Mouse (Mus musculus): ENCODE results near the gene Elobl.

Elobl gene

GRCm38 (mm10) chr11:88988956-88989355 lies 22.2 kb upstream of the Elobl start:
- no peak for DNase-seq (ENCODE audit: low read depth, low spot score)

- DNase-seq (ENCODE audit: low read depth, low spot score) = no peak
Measured at GRCm38 (mm10) chr11:88986616-88987015, 19.9 kb upstream of the Elobl start.

- no peak for DNase-seq (ENCODE audit: low read depth, low spot score)
Measured at GRCm38 (mm10) chr11:88981337-88981736, 14.6 kb upstream of the Elobl start.

GRCm38 (mm10) chr11:88977188-88977587 lies 10.5 kb upstream of the Elobl start:
- no peak for DNase-seq (ENCODE audit: low read depth, low spot score)

- DNase-seq (ENCODE audit: low read depth, low spot score) = peak; percentile 56
Measured at GRCm38 (mm10) chr11:88976320-88976719, 9.6 kb upstream of the Elobl start.

GRCm38 (mm10) chr11:88973776-88974701 lies 7.3 kb upstream of the Elobl start:
- DNase-seq (ENCODE audit: low read depth, low spot score) = peak; percentile 97

- peak; percentile 12 for DNase-seq (ENCODE audit: low read depth, low spot score)
Measured at GRCm38 (mm10) chr11:88970202-88970732, 3.5 kb upstream of the Elobl start, which contains the start of gene Coil. TSS of gene Coil (plus strand) at chr11:88970252.

GRCm38 (mm10) chr11:88958851-88959250 lies 7.9 kb downstream of the Elobl start:
- no peak for DNase-seq (ENCODE audit: low read depth, low spot score)

GRCm38 (mm10) chr11:88955217-88955969 lies 11.3 kb downstream of the Elobl start, which contains the start of gene Scpep1:
TSS of gene Scpep1 (minus strand) at chr11:88955465.
- DNase-seq (ENCODE audit: low read depth, low spot score) = peak; percentile 98

GRCm38 (mm10) chr11:88954803-88955202 lies 11.9 kb downstream of the Elobl start:
- DNase-seq (ENCODE audit: low read depth, low spot score) = peak; percentile 50

- DNase-seq (ENCODE audit: low read depth, low spot score) = no peak
Measured at GRCm38 (mm10) chr11:88953582-88953981, 13.1 kb downstream of the Elobl start.

- DNase-seq (ENCODE audit: low read depth, low spot score) = no peak
Measured at GRCm38 (mm10) chr11:88952117-88952516, 14.6 kb downstream of the Elobl start.

GRCm38 (mm10) chr11:88951576-88951975 lies 15.2 kb downstream of the Elobl start:
- DNase-seq (ENCODE audit: low read depth, low spot score) = no peak

GRCm38 (mm10) chr11:88950640-88951250 lies 16.0 kb downstream of the Elobl start:
- DNase-seq (ENCODE audit: low read depth, low spot score) = no peak

- no peak for DNase-seq (ENCODE audit: low read depth, low spot score)
Measured at GRCm38 (mm10) chr11:88949802-88950639, 16.7 kb downstream of the Elobl start.

- DNase-seq (ENCODE audit: low read depth, low spot score) = no peak
Measured at GRCm38 (mm10) chr11:88948896-88949295, 17.8 kb downstream of the Elobl start.

GRCm38 (mm10) chr11:88945971-88946585 lies 20.7 kb downstream of the Elobl start:
- DNase-seq (ENCODE audit: low read depth, low spot score) = no peak

- no peak for DNase-seq (ENCODE audit: low read depth, low spot score)
Measured at GRCm38 (mm10) chr11:88941489-88941888, 25.2 kb downstream of the Elobl start.

- DNase-seq (ENCODE audit: low read depth, low spot score) = no peak
Measured at GRCm38 (mm10) chr11:88939634-88940033, 27.1 kb downstream of the Elobl start.

- no peak for DNase-seq (ENCODE audit: low read depth, low spot score)
Measured at GRCm38 (mm10) chr11:88938770-88939169, 28.0 kb downstream of the Elobl start.

All from CD4-positive, CD25-positive, alpha-beta regulatory T cell, adult 2 months (primary cell).